Mouse (Mus musculus) MEL (cell line): Measurements from ENCODE around the gene Ankrd24. TPM values are rescaled to one million over a fixed set of nuclear protein-coding genes. Genes with fewer than 3 reads are reported as not detected.
A peak's percentile ranks its signal among the peaks of the same experiment; 100 is the strongest.
"Not testable (repeated sequence)": the region's sequence is repeated elsewhere in the genome, so short reads cannot be mapped to it uniquely, and the experiment has no call there.

Experiments
- DNase-seq: peaks from one replicate; pipeline ENCODE4 v3.0.0; 2011; ENCODE audit warnings: low read depth, low spot score
- H3K27ac ChIP-seq: 2 replicates; pipeline ENCODE4 v1.5.1; 2012; ENCODE audit warnings: low read depth, mild to moderate bottlenecking, control low read depth, low read length, moderate library complexity; ENCODE audit not compliant: control insufficient read depth
- H3K27me3 ChIP-seq, 2 experiments: fragments of 150-350 bp in 1 of 2; sonication (generic) in 1 of 2; 2 replicates each; pipeline ENCODE4 v1.6.1; 2012; ENCODE audit warnings: low read length in 2 of 2, mild to moderate bottlenecking in 2 of 2, improper control_type of control experiment in 1 of 2, moderate library complexity in 1 of 2; ENCODE audit not compliant: insufficient read depth in 2 of 2, control insufficient read depth in 1 of 2
- H3K36me3 ChIP-seq, 2 experiments: 2 replicates each; pipeline ENCODE4 v1.6.1; 2012 to 2014; ENCODE audit warnings: low read length in 2 of 2, improper control_type of control experiment in 1 of 2, inconsistent platforms in 1 of 2, mild to moderate bottlenecking in 1 of 2; ENCODE audit not compliant: insufficient read depth in 2 of 2, control insufficient read depth in 1 of 2
- H3K4me1 ChIP-seq, 2 experiments: fragments of 150-350 bp in 1 of 2; sonication (generic) in 1 of 2; 2 replicates each; pipeline ENCODE4 v1.6.1; 2012; ENCODE audit warnings: low read length in 2 of 2, improper control_type of control experiment in 1 of 2, mild to moderate bottlenecking in 1 of 2; ENCODE audit not compliant: insufficient read depth in 2 of 2, control insufficient read depth in 1 of 2
- H3K4me3 ChIP-seq, 2 experiments: fragments of 150-350 bp in 1 of 2; sonication (generic) in 1 of 2; 2 replicates each; pipeline ENCODE4 v1.5.1; 2012; ENCODE audit warnings: low read depth in 2 of 2, low read length in 2 of 2, mild to moderate bottlenecking in 2 of 2, moderate library complexity in 2 of 2, control low read depth in 1 of 2, improper control_type of control experiment in 1 of 2; ENCODE audit not compliant: control insufficient read depth in 1 of 2, insufficient read depth in 1 of 2
- H3K79me2 ChIP-seq: 2 replicates; pipeline ENCODE4 v1.6.1; 2012; ENCODE audit warnings: mild to moderate bottlenecking, low read length, moderate library complexity; ENCODE audit not compliant: control insufficient read depth, poor library complexity, insufficient read depth
- H3K9ac ChIP-seq: 2 replicates; pipeline ENCODE4 v1.6.1; 2012; ENCODE audit warnings: low read depth, mild to moderate bottlenecking, control low read depth, low read length, moderate library complexity; ENCODE audit not compliant: control insufficient read depth, poor library complexity, severe bottlenecking
- H3K9me3 ChIP-seq: fragments of 150-350 bp; sonication (generic); replicated peaks from 2 replicates; pipeline ENCODE4 v1.6.1; 2012; ENCODE audit warnings: mild to moderate bottlenecking, low read length, improper control_type of control experiment, moderate library complexity; ENCODE audit not compliant: insufficient read depth
- BHLHE40 ChIP-seq: IDR thresholded peaks from 2 replicates; pipeline ENCODE4 v1.6.1; 2012; ENCODE audit warnings: low read depth, mild to moderate bottlenecking, inconsistent platforms, low read length, improper control_type of control experiment, borderline replicate concordance
- CHD1 ChIP-seq: IDR thresholded peaks from 2 replicates; pipeline ENCODE4 v1.6.1; 2012; ENCODE audit warnings: low read depth, mild to moderate bottlenecking, inconsistent platforms, low read length, improper control_type of control experiment
- E2F4 ChIP-seq: IDR thresholded peaks from 2 replicates; pipeline ENCODE4 v1.6.1; 2011; ENCODE audit warnings: low read depth, low read length, improper control_type of control experiment, borderline replicate concordance
- ETS1 ChIP-seq: IDR thresholded peaks from 2 replicates; pipeline ENCODE4 v1.6.1; 2012; ENCODE audit warnings: low read depth, mild to moderate bottlenecking, inconsistent platforms, low read length, improper control_type of control experiment, moderate library complexity
- HCFC1 ChIP-seq: IDR thresholded peaks from 2 replicates; pipeline ENCODE4 v1.6.1; 2012; ENCODE audit warnings: low read depth, mild to moderate bottlenecking, inconsistent platforms, low read length, improper control_type of control experiment, moderate library complexity
- JUND ChIP-seq: IDR thresholded peaks from 2 replicates; pipeline ENCODE4 v1.6.1; 2011; ENCODE audit warnings: low read depth, mild to moderate bottlenecking, improper control_type of control experiment, low read length
- MAFK ChIP-seq: IDR thresholded peaks from 2 replicates; pipeline ENCODE4 v1.6.1; 2011; ENCODE audit warnings: low read depth, mild to moderate bottlenecking, low read length, improper control_type of control experiment, borderline replicate concordance
- MAZ ChIP-seq: IDR thresholded peaks from 2 replicates; pipeline ENCODE4 v1.6.1; 2012; ENCODE audit warnings: low read depth, mild to moderate bottlenecking, inconsistent platforms, low read length, improper control_type of control experiment
- MXI1 ChIP-seq: IDR thresholded peaks from 2 replicates; pipeline ENCODE4 v1.6.1; 2011; ENCODE audit warnings: mild to moderate bottlenecking, low read depth, low read length, improper control_type of control experiment
- POLR2AphosphoS5 ChIP-seq: IDR thresholded peaks from 2 replicates; pipeline ENCODE4 v1.6.1; 2012; ENCODE audit warnings: low read depth, borderline replicate concordance, mild to moderate bottlenecking, inconsistent platforms, low read length, moderate library complexity, mixed read lengths
- RCOR1 ChIP-seq: IDR thresholded peaks from 2 replicates; pipeline ENCODE4 v1.6.1; 2012; ENCODE audit warnings: low read depth, mild to moderate bottlenecking, inconsistent platforms, low read length, improper control_type of control experiment
- SIN3A ChIP-seq: IDR thresholded peaks from 2 replicates; pipeline ENCODE4 v1.6.1; 2012; ENCODE audit warnings: low read length, improper control_type of control experiment, inconsistent platforms
- TCF12 ChIP-seq: IDR thresholded peaks from 2 replicates; pipeline ENCODE4 v1.6.1; 2014; ENCODE audit warnings: low read depth, mild to moderate bottlenecking, inconsistent platforms, low read length, improper control_type of control experiment, moderate library complexity
- UBTF ChIP-seq: IDR thresholded peaks from 2 replicates; pipeline ENCODE4 v1.6.1; 2012; ENCODE audit warnings: low read depth, mild to moderate bottlenecking, inconsistent platforms, low read length, improper control_type of control experiment, moderate library complexity, borderline replicate concordance; ENCODE audit not compliant: insufficient read depth
- USF1 ChIP-seq: IDR thresholded peaks from 2 replicates; pipeline ENCODE4 v1.6.1; 2014; ENCODE audit warnings: low read depth, mild to moderate bottlenecking, inconsistent platforms, low read length, improper control_type of control experiment, moderate library complexity
- polyA plus RNA-seq, 2 experiments: library from polyadenylated mRNA; stranded (reverse) in 1 of 2; unstranded in 1 of 2; fragments of >175 nt in 1 of 2; fragments of >200 nt in 1 of 2; gene quantifications; 2 replicates each; pipeline versions ENCODE4 v1.2.1 to v1.2.4; 2012; ENCODE audit warnings: low replicate concordance in 2 of 2, low read depth in 1 of 2; ENCODE audit not compliant: insufficient read length in 2 of 2, insufficient read depth in 1 of 2, missing spikeins in 1 of 2
- total RNA-seq: library from RNA; depleted of rRNA; stranded (reverse); fragments of 300-350 nt; gene quantifications from 2 replicates; pipeline ENCODE4 v1.2.3, GENCODE M21; 2012

The Ankrd24 gene
- total and polyA plus RNA-seq, 3 experiments = 4.5 to 14.6 TPM; not detected in 1

GRCm38 (mm10) chr10:81633253-81634099 is 5.1 kb downstream of the Ankrd24 start (continued):
- TF ChIP-seq E2F4 = no peak
- no peak for TF ChIP-seq MXI1

DNA sequence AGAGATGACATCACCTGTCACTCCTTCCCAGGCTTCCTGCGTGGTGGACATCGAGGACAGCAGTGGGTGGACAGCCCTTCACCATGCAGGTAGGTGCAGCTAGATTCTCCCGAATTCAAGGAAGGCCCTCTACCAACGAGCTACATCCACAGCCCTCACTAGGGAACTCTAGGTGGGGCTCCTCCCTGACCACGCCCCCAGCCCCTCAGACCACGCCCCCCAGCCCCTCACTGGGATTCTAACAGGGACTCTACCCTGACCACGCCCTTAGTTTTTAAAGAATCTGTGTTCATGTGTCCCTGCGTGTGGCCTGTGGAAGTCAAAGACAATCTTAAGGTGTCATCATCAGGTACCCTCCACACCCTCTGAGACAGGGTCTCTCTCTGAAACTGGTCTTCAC is 8.0 kb downstream of the Ankrd24 start:
- no peak for TF ChIP-seq BHLHE40
- TF ChIP-seq CHD1 = no peak
- TF ChIP-seq JUND = no peak
- no peak for TF ChIP-seq USF1
- TF ChIP-seq POLR2AphosphoS5 = no peak
- TF ChIP-seq RCOR1 = no peak
- no peak for TF ChIP-seq MAFK
- TF ChIP-seq, all 39 proteins: peak for 0
- no peak overlapping the region for H3K9ac ChIP-seq
- H3K79me2 ChIP-seq = no peaks in the 10 kb centered on the region
- no peak overlapping the region for H3K27ac ChIP-seq
- H3K4me1 ChIP-seq = peaks cover 0 to 10% of the 10 kb centered on the region in 2 experiments; a peak in 3 of 4 replicates
- H3K36me3 ChIP-seq = peaks cover 0 to 6% of the 10 kb centered on the region in 2 experiments; a peak in 2 of 4 replicates
- H3K27me3 ChIP-seq = no peaks in the 10 kb centered on the region
- H3K4me3 ChIP-seq = no peak overlapping the region
- peak; percentile 42 for DNase-seq
- no peaks in the 10 kb centered on the region for H3K9me3 ChIP-seq

- Histone ChIP-seq H3K79me2 (no peaks in the 10 kb centered on the region), H3K27me3 (no peaks in the 10 kb centered on the region), H3K27ac (no peak overlapping the region), H3K9ac (no peak overlapping the region), H3K9me3 (no peaks in the 10 kb centered on the region), H3K4me1 (peaks cover 2 to 14% of the 10 kb centered on the region in 2 experiments; a peak in 3 of 4 replicates), H3K4me3 (no peak overlapping the region), H3K36me3 (peaks cover 0 to 6% of the 10 kb centered on the region in 2 experiments; a peak in 2 of 4 replicates)
- no peak for DNase-seq
- TF ChIP-seq ETS1 (no peak), UBTF (no peak), POLR2AphosphoS5 (no peak), MAZ (no peak), TCF12 (no peak), SIN3A (no peak), HCFC1 (no peak)
These were observed 9.8 kb downstream of the Ankrd24 start for GRCm38 (mm10) chr10:81638101-81638500.

DNA sequence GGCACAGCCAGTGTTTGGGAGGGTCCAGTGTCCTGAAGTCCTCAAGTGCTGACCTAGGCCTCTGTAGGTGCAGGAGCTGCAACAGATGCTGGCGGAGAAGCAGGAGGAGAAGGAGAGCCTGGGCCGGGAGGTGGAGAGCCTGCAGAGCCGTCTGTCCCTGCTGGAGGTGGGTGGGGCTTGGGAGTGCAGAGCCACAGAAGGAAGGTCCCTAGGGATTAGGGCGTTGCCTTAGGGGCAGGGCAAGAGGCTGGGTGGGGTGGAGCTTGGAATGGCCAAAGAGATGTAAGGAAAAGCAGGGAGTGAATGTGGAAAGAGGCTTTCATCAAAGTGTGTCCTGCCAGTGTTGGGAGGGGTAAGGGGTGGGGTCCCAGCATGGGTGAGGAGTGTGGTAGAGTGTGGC is 12.5 kb downstream of the Ankrd24 start:
- not testable (repeated sequence) for H3K79me2 ChIP-seq, H3K36me3 ChIP-seq, H3K27ac ChIP-seq, H3K4me3 ChIP-seq, H3K9me3 ChIP-seq, H3K27me3 ChIP-seq, DNase-seq, H3K9ac ChIP-seq
- H3K4me1 ChIP-seq = peaks cover 2 to 19% of the 10 kb centered on the region in 2 experiments; a peak in 3 of 4 replicates
